Mouse (Mus musculus) liver, adult 10 weeks (tissue): Measurements from ENCODE around the gene Hscb. TPM values are rescaled to one million over a fixed set of nuclear protein-coding genes. Genes with fewer than 3 reads are reported as not detected.

Experiments used
- polyA plus RNA-seq: library from polyadenylated mRNA; stranded (reverse); fragments of 350-450 nt; fragmentation: Illumina TruSeq; extraction: RNeasy Lipid Tissue Mini Kit (QIAGEN cat#74804); gene quantifications from one replicate; pipeline ENCODE4 v1.2.3, GENCODE M21; 2014; ENCODE audit warnings: low read depth, low replicate concordance

Gene Hscb
- 9.6 TPM for polyA plus RNA-seq

DNA sequence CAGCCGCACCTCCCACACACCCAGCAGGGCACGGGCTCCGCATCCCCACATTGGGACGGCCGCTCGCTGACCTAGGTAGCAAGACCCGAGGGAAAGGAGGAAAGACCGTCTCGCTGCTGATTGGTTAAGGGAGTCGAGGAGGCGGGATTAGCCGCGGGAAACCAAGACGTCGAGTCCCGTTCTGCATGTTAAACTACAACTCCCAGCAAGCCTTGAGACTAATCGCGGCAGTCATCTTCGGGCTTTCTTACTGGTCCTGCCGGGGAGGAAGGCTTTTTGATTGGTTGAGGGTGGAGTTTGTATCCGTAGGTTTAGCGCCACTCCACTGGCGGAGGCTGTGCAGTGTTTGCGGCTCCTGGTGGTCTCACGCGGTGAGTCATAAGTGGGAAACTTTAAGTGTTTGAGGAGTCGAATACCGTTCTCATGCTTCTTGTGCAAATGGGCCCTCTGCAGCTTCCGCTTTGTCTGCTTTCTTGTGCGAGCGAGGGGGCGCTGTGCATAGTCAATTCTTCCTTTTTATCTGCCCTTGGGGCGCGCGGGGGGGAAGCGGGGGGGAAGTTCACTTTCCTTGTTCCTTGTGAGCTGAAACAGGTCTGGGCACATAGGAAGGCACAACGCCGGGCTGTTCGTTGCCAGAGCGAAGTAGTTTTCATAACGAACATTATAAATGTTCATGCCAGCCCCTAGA lies at the start of gene Hscb, which contains the start of gene Chek2:
Gene Hscb (minus strand): TSS at position 100 of the 688 bp plus-strand sequence.
Gene Chek2 (plus strand): TSS at position 302 of the 688 bp plus-strand sequence.

DNA sequence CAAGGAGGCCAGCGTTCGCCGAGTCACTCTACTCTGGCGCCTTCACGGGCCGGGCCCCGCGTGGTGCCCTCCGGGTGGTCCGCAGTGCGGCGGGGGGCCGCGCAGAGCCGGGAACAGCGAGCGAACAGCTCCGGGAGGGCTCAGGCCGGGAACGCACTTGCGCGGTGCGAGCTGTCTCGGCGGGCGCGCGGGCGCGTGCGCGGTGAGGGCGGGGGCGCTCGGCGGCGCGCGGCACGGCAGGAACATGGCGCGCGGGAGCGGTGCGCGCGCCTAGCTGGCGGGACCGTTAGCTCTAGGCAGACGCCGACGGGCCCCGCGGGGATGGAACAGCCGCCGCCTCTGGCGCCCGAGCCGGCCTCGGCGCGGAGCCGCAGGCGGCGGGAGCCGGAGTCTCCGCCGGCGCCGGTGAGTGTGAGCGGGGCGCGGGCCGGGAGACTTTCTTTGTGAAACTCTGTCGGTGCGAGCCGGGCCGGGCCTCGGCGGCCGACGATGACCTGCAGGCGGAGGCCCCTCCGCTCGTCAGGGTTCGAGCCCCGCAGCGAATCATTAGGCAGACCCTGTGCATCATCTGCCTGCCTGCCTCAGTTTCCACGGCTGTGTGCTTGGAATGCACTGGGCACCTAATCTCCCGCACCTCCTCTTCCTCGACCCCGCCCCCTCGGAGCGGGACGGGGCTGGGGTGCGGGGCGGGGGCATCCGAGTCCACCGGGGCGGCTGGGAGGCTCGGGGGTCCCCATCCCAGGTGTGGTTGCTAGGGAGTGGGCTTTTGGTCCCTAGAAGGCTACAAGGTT lies 40.2 kb upstream of the Hscb start, which contains the start of gene Ttc28:
Gene Ttc28 (plus strand): TSS at position 220 of the 791 bp plus-strand sequence.

DNA sequence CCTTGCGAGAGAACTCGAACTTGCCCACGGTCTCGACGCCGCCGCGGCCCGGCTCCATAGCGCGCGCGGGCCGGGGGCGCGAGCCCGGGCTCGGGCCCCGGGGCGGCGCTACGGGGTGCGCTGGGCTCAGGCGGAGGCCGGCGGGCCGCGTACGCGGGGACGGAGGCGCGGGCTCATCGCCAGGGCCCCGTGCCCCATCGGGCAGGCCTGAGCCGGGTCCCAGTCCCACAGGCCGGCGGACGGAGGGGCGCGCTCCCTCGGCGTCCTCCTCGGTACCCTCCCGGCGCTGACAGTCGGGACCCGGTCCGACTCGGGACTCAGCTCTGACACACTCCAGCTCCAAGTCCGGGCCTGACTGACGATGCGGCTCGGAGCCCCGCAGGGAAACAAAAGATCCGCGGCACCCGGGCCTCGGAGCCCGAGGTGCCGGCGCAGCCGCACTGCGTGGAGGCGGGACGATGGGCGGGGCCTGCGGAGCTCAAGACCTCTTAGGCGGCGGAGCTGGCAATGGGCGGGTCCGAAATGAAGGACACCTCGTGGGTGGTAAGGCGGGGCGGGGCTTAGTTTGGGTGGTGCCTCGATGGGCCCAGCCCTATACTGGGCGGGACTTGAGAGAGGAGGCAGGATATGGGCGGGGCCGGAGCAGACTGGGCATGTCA lies 29.8 kb downstream of the Hscb start, which contains the start of gene Ulk1:
Gene Ulk1 (minus strand): TSS at position 431 of the 659 bp plus-strand sequence.

DNA sequence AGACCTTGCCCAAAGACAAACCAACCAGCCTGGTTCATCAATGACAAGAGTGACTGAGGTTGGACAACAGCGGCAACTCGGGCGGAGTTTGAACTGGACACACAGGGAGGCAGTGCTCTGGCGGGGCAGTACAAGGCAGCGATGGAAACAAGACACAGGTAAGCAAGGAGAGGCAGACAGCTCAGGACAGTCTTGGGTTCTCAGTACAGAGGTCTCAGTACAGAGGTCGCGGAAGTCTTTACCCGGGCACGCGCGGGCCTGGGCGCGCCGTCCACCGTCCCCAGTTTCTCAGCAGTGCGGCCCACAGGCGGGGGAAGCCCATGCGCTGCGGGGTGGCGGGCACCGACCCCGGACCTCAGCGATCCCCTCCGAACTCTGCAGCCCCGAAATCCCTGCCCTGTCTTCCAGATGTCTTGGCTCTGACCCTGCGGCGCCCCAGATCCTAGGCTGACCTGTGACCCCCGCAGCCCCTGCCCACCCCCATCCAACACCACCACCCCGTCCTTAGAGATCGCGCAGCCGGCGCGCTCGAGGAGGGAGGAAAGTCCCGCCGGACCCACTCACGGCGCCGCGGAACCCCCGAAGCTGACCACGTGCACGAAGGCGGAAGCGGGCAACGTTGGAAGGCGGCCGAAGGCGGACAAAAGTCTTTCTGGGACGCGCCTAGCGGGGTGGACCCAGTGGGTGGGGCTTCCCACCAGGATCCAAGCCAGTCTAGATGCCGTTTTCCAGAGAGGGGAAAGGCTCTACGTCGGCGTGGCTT lies 59.4 kb downstream of the Hscb start, which contains the start of gene Pus1:
Gene Pus1 (minus strand): TSS at position 662 of the 763 bp plus-strand sequence.

Other genes with a start within 250 kb of the Hscb start
- 1.3 TPM for gene Noc4l, start 186.4 kb downstream of the Hscb start, polyA plus RNA-seq
- gene Ddx51, start 186.3 kb downstream of the Hscb start, polyA plus RNA-seq = 2.1 TPM
- gene Ep400, start 69.1 kb downstream of the Hscb start, polyA plus RNA-seq = 5.4 TPM
- gene Pus1, start 59.1 kb downstream of the Hscb start, polyA plus RNA-seq = 0.34 TPM
- 7.1 TPM for gene Ulk1, start 29.7 kb downstream of the Hscb start, polyA plus RNA-seq
- gene Chek2, start 202 bp upstream of the Hscb start, polyA plus RNA-seq = 2.8 TPM
- 0.21 TPM for gene Ttc28, start 40.0 kb upstream of the Hscb start, polyA plus RNA-seq